Mouse (Mus musculus) gastrocnemius, adult 2 months (tissue): ENCODE measurements at regions not wholly inside any gene's neighbourhood (a gene's known extent, or its start where the extent isn't known, plus 50 kb on each side); places are given as distances from the start of the nearest gene placed in this dataset.

Experiments
- DNase-seq: peaks from one replicate; pipeline ENCODE4 v3.0.0; 2022
- H3K27ac ChIP-seq: fragments of 200-600 bp; 2 replicates; pipeline ENCODE4 v1.8.1; 2022; ENCODE audit warnings: mild to moderate bottlenecking
- H3K4me3 ChIP-seq: fragments of 200-600 bp; 2 replicates; pipeline ENCODE4 v1.8.1; 2022; ENCODE audit warnings: mild to moderate bottlenecking, moderate library complexity
- CTCF ChIP-seq: fragments of 200-600 bp; IDR thresholded peaks from 2 replicates; pipeline ENCODE4 v1.8.1; 2022; ENCODE audit warnings: antibody characterized with exemption, mild to moderate bottlenecking, moderate library complexity
- intact Hi-C: fragments of 180-260 bp; cut with DNase I; formaldehyde crosslinking; loops from one replicate; pipeline ENCODE4 v1.15.1; 2025

DNA sequence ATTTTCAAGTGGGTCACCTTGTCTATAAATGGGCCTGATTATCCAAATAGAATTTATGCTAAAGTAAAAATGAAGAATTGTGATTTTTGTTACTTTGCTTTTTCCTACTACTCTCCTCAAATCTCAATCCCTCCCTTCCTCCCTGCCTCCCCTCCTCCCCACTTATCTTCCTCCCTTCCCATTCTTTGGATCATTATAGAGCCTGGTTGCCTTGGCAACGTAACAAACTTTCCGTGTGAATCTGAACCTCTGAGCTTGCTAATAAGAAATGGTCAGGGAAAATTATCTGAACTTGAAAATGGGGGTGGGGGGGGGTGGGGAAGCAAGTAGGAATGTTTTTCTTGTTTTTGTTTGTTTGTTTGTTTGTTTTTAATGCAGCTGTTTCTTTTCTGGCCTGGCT, 217.5 kb downstream of the Gm19410 start:
- no peak overlapping the region for H3K4me3 ChIP-seq
- DNase-seq: no peak
- no peak overlapping the region for H3K27ac ChIP-seq
- no peak for TF ChIP-seq CTCF
- intact Hi-C loops: no loop called here

DNA sequence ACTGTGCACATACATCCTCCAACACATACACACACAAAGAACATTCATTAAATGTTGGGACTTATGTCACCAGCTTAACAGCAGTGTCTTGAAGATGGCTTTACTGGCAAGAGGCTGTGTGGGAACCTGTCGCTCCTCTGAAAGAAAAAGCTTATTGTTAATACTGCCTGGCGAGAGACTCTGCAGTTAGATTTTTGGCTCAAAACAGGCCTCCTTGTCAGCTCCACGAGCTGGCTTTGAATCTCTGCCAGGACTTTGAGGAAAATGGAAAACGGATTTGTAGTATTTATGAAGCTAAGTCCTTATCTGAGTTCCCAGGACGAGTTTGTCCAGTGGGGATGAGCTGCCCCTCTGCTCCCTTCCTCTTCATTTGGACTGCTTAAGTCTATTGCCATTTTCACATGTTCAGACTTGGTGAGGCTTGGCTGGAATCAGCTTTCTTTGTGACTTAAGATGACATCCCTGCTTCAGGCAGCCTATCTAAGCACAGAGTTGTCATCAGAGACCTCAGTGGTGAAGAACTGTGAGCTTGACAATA, 219.6 kb downstream of the Gm19410 start:
- no peak for TF ChIP-seq CTCF
- no peak for DNase-seq
- no peak overlapping the region for H3K27ac ChIP-seq
- intact Hi-C loops: no loop called here
- H3K4me3 ChIP-seq: no peak overlapping the region

DNA sequence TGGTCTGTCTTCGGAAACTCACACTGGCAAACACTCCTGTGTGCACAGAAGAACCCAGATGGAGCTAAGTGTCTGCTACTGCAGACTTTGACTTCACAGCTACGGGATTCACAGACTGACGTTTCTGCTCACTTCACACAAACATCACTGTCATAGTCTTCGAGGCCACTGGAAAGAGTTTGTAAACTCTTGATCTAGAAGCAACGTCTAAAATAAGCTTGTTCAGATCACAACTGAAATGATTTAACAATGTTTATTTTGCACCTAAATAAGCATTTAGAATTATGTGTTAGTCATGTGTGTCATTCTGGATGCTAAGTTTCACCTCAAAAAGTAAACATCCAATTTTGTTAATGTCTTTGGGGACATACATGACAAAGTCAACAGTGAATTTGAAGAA, 221.7 kb downstream of the Gm19410 start:
- no peak for DNase-seq
- no peak overlapping the region for H3K4me3 ChIP-seq
- TF ChIP-seq CTCF: no peak
- no peak overlapping the region for H3K27ac ChIP-seq
- intact Hi-C loops: no loop called here

DNA sequence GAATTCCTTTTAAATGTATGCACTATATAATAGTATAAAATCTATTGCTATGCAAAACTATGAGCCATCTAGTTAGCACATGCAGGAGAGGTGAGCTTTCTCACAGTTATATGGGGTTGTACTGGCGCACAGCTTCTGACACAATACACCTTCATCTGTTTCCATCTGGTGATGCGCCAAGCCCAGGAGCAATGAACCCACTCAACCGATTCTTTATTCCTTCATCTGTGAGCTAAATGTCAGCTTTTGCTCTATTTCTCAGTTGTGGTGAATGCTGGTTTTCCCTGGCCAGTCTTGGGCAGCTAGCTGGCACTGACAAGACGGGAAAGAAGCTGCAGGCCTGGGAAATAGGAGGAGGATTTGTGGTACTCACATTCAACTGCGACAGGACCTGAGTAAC, 225.4 kb downstream of the Gm19410 start:
- Histone ChIP-seq H3K27ac (no peak overlapping the region), H3K4me3 (no peak overlapping the region)
- intact Hi-C loops: no loop called here
- no peak for DNase-seq
- no peak for TF ChIP-seq CTCF

DNA sequence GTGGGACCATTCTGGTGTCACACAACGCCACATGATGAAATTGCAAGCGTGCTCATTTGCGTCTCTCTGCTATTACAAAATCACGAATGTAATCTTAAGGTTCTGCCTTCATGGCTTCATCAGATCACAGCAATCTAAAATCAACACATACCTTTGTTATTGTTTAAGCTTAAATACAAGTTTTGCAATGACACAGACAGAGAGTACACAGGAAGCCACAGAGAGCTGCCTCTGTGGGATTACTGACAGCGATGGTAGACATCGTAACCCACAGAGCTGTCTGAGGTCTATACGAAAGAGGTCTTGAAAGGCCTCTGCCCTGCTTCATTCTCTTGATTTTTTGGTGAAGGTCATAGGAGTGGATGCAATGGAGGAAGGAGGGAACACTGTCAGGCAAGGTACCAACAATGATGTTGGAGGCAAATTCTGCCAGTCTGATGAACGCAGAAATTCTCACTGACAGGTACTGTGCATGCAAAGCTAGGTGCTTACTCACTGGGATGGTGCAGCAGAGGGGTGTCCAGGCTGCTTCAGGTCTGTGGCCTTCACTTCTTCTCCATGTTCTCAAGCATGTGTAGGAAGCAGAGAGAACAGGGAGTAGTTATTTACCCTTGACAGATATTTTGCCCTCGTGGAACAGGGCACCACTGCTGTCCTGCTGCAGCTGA, 226.5 kb downstream of the Gm19410 start:
- TF ChIP-seq CTCF: no peak
- intact Hi-C loops: no loop called here
- Histone ChIP-seq H3K4me3 (no peak overlapping the region), H3K27ac (no peak overlapping the region)
- DNase-seq: no peak

DNA sequence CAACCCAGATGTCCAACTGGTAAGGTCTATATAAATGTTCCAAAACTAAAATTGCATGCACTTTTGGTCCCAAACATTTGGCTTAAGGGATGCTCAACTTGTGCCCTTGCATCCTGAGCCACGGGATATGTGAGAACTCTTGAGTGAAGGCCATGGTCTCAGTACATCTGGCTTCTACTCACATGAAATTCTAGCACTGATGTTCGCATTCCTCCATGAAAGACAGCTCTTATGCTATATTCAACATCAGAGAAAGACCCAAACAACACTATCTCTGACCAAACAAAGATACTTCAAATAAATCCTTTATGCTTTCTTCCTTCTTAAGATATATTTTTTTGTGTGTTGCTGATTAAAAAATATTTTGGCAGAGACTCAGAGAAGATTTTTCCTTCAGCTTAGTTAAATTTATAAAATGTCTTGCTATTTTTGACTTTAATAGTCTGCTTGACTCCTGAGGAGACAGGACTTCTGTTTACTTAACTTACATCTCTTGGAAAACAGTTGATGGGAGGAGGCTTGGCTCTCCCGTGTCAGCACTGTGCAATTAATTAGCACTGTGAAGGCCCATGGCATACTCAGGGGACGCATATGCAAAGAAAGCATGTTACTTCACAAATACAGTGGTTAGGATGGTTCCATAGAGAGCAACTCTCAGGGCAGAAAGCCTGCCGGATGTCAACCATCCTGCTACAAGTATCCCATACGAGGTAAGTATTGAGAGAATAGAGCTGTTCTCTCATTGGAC, 230.9 kb downstream of the Gm19410 start:
- Histone ChIP-seq H3K4me3 (no peak overlapping the region), H3K27ac (no peak overlapping the region)
- intact Hi-C loops: no loop called here
- DNase-seq: no peak
- TF ChIP-seq CTCF: no peak

DNA sequence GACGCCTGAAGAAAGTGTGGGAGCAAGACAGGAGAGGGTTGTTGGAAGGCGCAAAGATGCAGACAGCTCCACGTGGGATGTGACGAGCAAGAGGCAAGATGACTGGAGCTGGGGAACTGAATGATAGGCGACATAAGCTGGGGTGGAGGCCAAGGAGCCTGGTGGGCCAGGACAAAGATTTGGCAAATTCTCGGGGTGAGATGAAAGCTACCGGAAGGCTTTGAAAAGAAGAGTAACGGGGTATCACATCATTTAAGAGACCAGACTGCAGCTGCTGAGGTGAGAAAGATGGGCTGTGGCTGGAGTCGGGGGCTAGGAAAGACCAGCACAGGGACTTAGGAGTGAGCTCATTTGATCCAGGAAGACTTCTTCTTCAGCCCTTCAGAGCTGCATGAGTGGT, 234.0 kb downstream of the Gm19410 start:
- intact Hi-C loops: no loop called here
- TF ChIP-seq CTCF: no peak
- Histone ChIP-seq H3K4me3 (no peak overlapping the region), H3K27ac (no peak overlapping the region)
- no peak for DNase-seq

DNA sequence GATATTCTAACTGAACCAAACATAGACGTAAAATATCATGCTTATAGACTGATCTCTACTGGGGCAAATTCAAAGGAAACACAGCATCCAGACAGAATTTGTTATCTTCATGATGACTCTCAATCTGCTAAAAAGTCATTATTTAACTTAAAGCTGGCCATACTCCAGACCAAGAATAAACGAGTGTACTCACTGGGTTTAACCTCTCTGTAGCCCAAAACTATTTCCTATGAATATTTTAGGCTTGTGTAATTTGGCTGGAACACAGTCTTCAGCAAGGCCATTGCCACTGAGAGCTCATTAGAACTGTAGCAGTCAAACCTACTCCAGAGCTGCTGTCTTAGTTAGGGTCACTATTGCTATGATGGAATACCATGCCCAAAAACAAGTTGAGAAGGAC, 238.8 kb downstream of the Gm19410 start:
- Histone ChIP-seq H3K4me3 (no peak overlapping the region), H3K27ac (no peak overlapping the region)
- DNase-seq: no peak
- intact Hi-C loops: no loop called here
- no peak for TF ChIP-seq CTCF

DNA sequence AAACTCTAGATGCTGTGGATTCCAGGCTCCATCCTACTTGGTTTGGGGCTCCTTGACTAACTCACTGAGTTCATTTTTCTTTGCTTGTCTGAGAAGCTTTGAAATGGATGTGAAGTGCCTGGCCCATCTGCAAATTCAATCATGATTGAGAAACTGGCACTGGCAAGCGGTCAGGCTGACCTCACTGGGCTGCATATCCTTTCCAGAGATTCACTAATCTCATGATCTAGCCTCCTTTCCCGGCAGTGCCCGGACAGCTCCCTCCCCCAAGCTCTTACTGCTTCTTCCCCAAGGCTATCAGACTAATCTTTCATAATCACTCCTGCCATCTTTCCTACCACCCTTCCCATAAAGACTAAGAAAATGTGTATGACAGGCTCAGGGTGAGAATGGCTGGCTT, 239.9 kb downstream of the Gm19410 start:
- intact Hi-C loops: no loop called here
- DNase-seq: peak; percentile 21
- H3K4me3 ChIP-seq: no peak overlapping the region
- no peak for TF ChIP-seq CTCF
- no peak overlapping the region for H3K27ac ChIP-seq

DNA sequence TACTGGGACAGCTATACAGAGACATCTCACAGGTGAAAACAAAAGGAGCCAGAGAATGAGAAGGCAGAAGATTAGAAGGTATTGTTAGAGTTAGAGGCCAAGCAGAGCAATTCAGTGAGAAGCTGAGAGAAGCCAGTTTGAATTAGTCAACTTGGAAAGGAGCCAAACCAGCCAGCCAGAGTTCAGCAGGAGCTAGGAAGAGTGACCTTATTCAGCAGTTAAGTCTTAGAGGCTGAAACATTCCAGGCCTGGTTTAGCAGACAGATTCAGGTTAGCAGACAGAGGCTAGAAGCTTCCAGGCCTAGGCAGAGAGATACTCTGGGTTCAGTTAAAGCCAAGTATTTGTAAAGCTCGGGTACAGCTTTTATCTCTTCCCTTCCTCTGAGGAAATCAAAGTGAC, 242.1 kb downstream of the Gm19410 start:
- intact Hi-C loops: no loop called here
- DNase-seq: no peak
- no peak for TF ChIP-seq CTCF
- Histone ChIP-seq H3K4me3 (no peak overlapping the region), H3K27ac (no peak overlapping the region)

DNA sequence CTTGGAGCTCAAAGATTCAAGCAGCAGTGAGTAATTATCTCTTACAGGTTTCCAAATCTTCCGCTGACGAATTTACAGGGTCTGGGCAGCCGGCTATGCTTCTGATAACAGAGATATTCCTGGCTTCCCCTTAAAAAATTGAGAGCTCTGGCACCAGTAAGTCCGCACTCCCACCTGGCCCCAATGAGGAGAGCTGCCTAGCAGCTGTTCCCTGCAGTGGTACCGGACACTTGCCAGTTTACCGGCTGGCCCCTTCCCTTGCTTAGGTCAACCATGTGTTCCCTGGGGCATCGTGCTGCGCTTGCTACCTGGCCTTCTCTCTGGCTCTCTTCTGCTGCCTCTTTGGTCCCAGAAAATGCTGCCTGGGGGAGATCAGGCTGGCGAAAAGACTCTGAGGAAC, 244.0 kb downstream of the Gm19410 start:
- Histone ChIP-seq H3K27ac (no peak overlapping the region), H3K4me3 (no peak overlapping the region)
- no peak for TF ChIP-seq CTCF
- DNase-seq: no peak
- intact Hi-C loops: no loop called here

DNA sequence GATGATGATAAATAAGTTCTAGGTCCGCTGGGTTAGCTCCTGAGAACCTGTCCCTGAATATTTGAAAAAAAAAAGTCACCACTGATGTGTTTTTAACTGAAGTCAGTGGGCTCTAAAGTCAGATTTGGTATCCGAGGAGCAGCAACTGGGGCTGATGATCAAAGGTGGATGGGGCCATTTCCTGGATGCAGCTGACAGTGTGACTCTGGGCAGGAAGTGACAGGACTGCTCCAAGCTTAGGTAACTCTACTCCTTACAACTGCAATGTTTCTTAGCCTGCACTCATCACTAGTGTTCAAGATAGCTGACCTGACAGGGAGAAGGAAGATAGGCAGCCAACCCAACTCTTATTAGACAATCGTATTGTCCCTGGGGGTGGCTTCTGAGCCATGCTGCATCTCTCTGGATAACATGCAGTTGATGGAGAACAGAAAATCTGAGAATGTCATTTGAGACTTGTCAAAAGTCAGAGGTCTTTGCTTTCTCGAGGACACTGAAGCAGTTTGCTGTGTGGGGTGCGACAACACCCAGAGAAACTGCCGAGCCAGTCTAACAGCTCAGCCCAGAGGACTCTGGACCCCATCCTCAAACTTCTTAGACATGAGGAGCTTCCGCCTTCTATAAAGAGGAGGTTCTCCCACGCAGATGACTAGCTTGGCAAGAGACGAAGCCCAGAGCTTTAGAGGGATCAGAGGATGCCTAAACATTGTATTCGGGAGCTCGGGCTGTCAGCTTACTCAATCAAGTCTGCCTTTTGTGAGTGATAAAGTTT, 245.0 kb downstream of the Gm19410 start:
- Histone ChIP-seq H3K4me3 (no peak overlapping the region), H3K27ac (no peak overlapping the region)
- intact Hi-C loops: no loop called here
- no peak for TF ChIP-seq CTCF
- DNase-seq: no peak

DNA sequence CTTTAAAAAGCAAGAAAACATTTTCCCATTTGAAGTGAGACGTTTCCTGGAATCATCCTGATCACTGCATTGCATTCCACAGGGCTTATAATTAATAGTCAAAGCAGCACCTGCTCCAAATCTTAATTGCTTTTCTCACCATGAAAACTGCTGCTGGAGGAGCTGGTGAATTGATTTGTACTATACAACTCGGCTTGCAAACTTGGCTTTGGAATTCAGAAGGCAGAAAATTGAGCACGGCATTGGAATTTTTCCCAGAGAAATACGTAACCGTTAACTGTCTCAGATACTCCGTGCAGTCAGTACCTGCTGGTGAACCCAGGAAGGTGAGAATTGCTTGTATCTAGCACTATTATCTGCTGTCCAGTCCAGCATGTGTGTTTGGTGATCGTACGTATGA, 249.3 kb downstream of the Gm19410 start:
- intact Hi-C loops: no loop called here
- TF ChIP-seq CTCF: no peak
- DNase-seq: no peak
- no peak overlapping the region for H3K4me3 ChIP-seq
- no peak overlapping the region for H3K27ac ChIP-seq
